Mouse (Mus musculus): ENCODE results near the gene Recql5. TPM values are rescaled to one million over a fixed set of nuclear protein-coding genes. Genes with fewer than 3 reads are reported as not detected.

Gene Recql5
- polyA plus RNA-seq, 1 experiment, result 26.4 TPM

DNA sequence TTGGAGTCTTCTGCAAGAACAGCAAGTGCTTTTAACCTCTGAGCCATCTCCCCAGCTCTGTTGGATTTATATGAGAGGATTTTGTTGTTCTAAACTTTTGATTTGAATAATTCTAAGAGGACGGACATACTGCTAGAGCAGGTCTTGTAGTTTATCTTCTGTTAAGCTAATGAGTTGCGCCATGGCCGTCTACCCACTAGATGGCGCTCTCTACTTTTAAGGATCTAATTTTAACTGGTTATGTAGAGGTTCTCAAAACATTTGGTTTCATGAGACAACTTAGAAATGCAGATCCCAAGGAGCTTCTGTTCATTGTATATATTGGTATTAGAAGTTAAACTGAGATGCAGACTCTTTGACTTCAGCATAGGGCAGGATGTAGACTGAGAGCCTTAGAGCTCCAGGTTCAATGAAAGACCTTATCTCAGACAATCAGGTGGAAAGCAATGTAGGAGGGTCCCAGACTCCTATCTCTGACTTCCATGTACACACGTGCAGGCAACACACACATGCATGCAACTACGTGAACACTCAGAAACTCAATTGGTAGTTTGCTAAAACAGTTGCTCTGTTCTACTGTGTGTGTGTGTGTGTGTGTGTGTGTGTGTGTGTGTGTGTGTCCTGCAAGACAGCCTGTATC lies 6.5 kb upstream of the Recql5 start:
- DNase-seq (ENCODE audit: low read depth), result no peak

DNA sequence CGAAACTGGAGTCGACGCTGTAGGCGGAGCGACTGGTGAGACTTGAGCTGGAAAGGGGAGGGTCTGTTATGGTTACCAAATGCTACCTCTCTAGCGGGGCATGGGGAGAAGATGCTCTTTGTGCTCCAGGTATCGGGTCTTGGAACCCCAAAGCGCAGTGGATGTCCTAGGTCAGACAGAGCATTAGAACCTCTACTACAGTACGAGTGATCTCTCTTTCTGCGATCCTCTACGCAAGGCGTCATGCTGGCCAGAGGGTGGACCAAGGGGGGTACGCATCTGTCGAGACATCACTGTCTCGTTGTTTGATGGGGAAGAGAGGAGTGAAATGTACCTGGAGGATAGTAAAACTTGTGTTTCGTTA lies 452 bp upstream of the Recql5 start:
- no peak for DNase-seq (ENCODE audit: low read depth)

DNA sequence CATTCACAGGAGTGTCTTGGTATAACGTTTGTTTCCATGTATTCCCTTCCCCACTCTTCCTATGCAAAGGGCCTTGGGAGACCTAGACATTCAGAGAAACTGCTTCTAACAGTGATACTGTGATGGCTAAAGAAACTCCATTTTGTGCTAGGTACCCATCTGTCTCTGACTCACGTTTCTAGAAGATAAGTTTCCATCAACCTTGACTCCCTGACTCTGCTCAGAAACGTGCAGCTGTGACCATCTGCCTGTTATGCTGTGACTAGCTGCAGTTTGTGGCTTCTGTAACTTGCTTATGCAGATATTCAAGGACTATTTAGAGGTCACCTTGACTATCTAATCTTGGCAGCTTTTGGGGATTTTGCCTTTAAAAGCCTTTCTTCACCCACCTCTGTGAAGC lies 2.0 kb downstream of the Recql5 start:
- DNase-seq (ENCODE audit: low read depth), result no peak

DNA sequence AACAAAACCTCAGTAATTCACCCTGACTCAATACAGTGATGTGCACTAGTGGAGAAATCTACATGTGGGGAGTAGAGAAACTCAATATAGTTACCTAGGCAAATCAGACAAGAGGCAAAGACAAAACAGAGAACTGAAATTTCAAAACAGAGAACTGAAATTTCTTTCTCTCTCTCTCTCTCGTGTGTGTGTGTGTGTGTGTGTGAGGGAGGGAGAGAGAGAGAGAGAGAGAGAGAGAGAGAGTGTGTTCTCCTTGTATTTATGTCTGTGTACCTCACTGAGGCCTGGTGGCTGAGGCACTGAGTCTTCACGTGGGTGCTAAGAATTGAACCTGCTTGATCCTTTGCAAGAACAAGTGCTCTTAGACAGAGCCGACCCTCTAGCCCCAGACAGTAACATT lies 3.5 kb downstream of the Recql5 start:
- no peak for DNase-seq (ENCODE audit: low read depth)

DNA sequence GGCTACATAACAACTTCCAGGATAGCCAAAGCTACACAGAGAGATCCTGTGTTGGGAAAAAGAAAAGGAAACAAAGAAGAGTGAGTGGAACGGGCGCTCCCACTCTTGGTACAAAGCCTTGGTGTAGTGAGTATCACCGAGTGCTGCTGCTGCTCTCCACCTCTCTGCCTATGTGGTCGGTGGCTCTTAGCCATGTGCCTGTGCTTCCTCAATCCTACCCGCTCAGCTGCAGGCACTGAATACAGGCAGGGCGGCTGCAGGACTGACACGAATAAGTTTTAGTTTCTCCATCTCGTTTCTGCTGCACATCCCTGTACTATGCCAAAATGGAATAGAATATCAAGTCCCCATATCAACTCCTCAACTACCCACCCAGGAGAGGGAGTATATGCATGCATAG lies 4.2 kb downstream of the Recql5 start:
- no peak for DNase-seq (ENCODE audit: low read depth)

DNA sequence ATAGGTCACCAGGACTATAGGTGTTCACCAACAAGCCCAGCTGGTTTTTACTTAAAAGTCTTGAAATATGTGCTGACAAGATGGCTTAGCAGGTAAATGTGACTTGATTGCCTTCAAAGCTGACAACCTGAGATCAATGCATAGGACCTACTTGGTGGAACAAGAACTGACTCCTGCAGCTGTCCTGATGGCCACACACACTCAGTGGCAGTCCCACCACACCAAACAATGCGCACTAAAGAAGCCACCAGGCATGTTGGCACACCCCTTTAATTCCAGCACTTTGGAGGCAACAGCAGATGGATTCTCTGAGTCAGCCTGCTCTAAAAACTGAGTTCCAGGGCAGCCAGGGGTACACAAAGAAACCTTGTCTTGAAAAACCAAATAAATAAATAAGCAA lies 11.3 kb downstream of the Recql5 start:
- no peak for DNase-seq (ENCODE audit: low read depth)

- no peak for DNase-seq (ENCODE audit: low read depth)
Observed at GRCm38 (mm10) chr11:115920110-115920818, 13.0 kb downstream of the Recql5 start.

- DNase-seq (ENCODE audit: low read depth), result no peak
Observed at GRCm38 (mm10) chr11:115919073-115919472, 14.2 kb downstream of the Recql5 start.

- DNase-seq (ENCODE audit: low read depth), result no peak
Observed at GRCm38 (mm10) chr11:115918637-115919036, 14.6 kb downstream of the Recql5 start.

- DNase-seq (ENCODE audit: low read depth), result no peak
Observed at GRCm38 (mm10) chr11:115916579-115916978, 16.7 kb downstream of the Recql5 start.

DNA sequence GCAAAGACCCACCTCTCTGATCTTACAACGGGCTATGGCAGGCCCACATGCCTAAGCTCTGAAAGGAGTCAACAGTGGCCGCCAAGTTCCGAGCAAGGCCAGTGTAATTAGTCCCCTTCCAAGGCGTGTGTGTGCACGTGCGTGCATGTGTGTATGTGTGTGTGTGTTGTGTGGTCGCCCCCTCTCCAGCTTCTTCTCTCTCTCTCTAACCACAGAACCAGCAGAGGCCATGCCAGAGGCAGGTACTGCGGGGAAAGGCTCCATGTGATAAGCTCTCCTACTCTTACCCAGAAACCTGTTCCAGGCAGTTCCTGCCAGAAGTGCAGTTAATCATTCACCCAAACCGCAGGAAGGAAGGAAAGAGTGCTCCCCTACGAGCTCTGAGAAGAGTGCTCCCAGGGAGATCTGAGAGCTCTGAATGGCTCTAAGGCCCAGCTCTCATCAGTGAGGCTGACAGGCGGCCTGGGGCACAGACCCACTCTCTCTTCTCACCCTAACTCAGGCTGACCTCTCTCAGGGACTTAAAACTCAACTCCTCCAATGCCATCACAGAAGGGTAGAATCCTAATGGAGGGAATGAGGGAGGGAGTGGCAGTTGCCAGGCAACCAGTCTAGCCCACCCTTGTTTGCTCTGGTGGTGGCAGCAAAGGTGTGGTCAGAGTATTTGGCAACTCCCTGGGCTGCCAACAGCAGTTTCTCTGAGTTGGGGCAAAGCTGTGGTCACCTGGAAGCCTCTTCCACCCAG lies 21.5 kb downstream of the Recql5 start, which contains the start of gene Smim6:
Smim6 (plus strand) TSS at position 386 of the 745 bp plus-strand sequence.
- no peak for DNase-seq (ENCODE audit: low read depth)

DNA sequence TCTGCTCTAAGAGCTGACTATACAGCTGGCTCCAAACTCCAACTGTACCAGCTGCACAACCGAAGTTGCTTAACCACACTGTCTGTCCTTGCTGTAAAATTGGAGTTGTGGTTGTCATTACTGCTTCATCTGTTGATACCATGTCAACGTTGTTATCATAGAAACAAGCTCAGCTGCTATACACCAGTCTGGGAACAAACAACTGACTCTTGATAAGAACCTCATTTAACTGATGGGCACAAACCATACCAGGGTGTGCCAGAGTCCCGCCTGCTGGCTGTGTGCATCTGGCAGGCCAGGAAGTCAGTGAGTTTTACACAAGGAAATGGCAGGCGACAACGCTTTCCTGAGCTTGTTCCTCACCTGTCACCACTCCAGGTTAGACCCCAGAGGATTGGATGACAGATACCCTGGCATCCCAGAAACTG lies 22.1 kb downstream of the Recql5 start:
- no peak for DNase-seq (ENCODE audit: low read depth)

- no peak for DNase-seq (ENCODE audit: low read depth)
Observed at GRCm38 (mm10) chr11:115906521-115906920, 26.8 kb downstream of the Recql5 start.

DNA sequence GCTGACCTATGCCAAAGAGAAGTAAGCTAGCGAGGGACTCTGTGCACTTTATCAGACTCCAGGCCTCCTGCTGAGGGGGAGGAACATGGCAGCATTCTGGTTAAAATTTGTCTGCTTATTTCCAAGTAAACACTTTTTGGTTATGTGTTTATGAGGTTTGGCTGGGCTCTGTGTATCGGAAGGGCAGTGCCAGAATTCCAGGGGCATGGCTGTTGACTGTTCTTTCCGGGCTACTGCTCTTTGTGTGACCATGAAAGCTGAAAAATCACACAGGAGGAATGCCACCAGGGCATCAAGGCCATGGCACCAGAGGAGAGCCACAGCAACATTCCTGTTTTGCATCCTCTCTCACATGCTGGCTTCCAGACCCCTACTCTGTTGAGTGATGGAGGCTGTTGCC lies 27.2 kb downstream of the Recql5 start:
- DNase-seq (ENCODE audit: low read depth), result no peak

- DNase-seq (ENCODE audit: low read depth), result no peak
Observed at GRCm38 (mm10) chr11:115904956-115905790, 28.1 kb downstream of the Recql5 start.

GRCm38 (mm10) chr11:115904231-115904955 lies 28.9 kb downstream of the Recql5 start:
- DNase-seq (ENCODE audit: low read depth), result no peak

DNA sequence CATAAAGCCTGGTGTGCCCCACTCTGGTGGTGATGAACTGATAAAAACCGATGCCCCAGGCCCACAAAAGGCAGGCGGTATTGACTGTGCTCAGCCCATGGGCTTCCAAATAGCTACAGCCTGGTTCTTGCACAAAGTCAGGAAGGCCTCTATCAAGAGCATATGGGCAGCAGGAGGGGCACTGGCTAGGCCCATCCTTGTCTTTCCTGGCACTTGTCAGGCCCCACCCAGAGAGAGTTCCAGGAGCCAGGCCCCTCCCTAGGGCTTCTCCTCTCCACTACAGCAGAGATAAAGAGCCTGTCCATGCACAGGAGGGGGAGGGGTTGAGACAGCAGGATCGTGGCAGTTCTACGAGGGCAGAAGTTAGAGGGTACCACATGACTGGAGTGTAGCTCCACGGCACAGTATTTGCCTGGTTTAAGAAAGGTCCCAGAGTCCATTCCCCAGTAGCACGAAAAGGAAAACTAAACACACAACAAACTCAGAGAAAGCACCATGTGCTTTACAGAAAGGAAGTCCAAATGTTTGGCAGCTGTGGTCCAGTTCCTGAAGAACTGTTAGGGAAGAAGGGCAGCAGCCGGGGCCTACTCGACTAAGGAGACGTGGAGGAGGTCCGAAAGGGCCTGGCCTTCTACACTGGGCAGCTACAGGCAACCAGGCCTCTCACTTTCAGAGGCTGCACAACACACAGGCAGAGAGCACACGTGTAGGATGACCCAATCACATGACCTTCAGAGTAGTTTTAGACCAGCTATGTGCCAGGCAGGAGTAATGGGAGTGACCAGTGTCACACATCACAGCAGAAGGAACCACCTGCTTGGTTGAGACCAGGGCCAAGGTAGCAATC lies 29.7 kb downstream of the Recql5 start:
- DNase-seq (ENCODE audit: low read depth), result no peak

DNA sequence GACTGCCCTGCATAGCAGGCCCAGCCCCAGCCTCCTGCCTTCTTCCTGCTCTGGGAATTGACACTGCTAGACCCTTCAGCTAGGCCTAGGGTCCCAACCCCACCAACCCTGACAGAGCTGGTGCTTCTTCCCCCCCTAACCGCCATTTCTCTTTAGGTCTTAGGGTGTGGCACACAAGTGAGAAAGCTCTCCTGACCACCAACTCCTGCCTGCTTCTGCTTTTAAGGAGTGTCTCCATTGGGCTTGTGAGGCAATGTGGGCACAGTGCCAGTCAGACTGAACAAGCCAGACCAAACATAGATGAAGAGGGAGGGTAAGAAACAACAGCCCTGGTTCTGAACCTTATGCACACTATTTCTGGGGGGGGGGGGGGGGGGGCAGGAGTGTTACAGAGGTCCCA lies 30.4 kb downstream of the Recql5 start:
- DNase-seq (ENCODE audit: low read depth), result no peak

- no peak for DNase-seq (ENCODE audit: low read depth)
Observed at GRCm38 (mm10) chr11:115902177-115902576, 31.1 kb downstream of the Recql5 start.

Data from gonadal fat pad, adult 2 months (tissue).